Mouse (Mus musculus) ES-E14 (cell line): ENCODE results near the gene B230217C12Rik. TPM values are rescaled to one million over a fixed set of nuclear protein-coding genes. Genes with fewer than 3 reads are reported as not detected.
"Not testable (repeated sequence)": the region's sequence is repeated elsewhere in the genome, so short reads cannot be mapped to it uniquely, and the experiment has no call there.

Experiments used
- DNase-seq: peaks from one replicate; pipeline ENCODE4 v3.0.0-alpha.2; 2013; ENCODE audit warnings: low read depth, low spot score
- H3K27ac ChIP-seq: 2 replicates; pipeline ENCODE4 v1.5.1; 2012; ENCODE audit warnings: low read depth, mild to moderate bottlenecking, low read length, moderate library complexity, mixed read lengths; ENCODE audit not compliant: poor library complexity, insufficient read depth, severe bottlenecking
- H3K36me3 ChIP-seq: 2 replicates; pipeline ENCODE4 v1.6.1; 2012; ENCODE audit warnings: mild to moderate bottlenecking, low read length, moderate library complexity, mixed read lengths; ENCODE audit not compliant: control insufficient read depth, poor library complexity, insufficient read depth, severe bottlenecking
- H3K4me1 ChIP-seq, 2 experiments: fragments of 150-350 bp in 1 of 2; sonication (generic) in 1 of 2; 2 replicates each; pipeline ENCODE4 v1.6.1; 2012; ENCODE audit warnings: low read length in 2 of 2, mild to moderate bottlenecking in 1 of 2, mixed read lengths in 1 of 2; ENCODE audit not compliant: control insufficient read depth in 2 of 2, insufficient read depth in 2 of 2, poor library complexity in 1 of 2
- H3K4me3 ChIP-seq, 2 experiments: fragments of 150-350 bp in 1 of 2; sonication (generic) in 1 of 2; 2 replicates each; pipeline ENCODE4 v1.5.1; 2012; ENCODE audit warnings: low read length in 2 of 2, low read depth in 1 of 2, mild to moderate bottlenecking in 1 of 2, mixed read lengths in 1 of 2; ENCODE audit not compliant: insufficient read depth in 1 of 2, poor library complexity in 1 of 2, severe bottlenecking in 1 of 2
- H3K9ac ChIP-seq: 2 replicates; pipeline ENCODE4 v1.6.1; 2012; ENCODE audit warnings: low read depth, mild to moderate bottlenecking, low read length, mixed read lengths; ENCODE audit not compliant: poor library complexity, insufficient read depth, severe bottlenecking
- H3K9me3 ChIP-seq: fragments of 150-350 bp; sonication (generic); 2 replicates; pipeline ENCODE4 v1.6.1; 2012; ENCODE audit warnings: low read depth, mild to moderate bottlenecking, low read length; ENCODE audit not compliant: control insufficient read depth, insufficient read depth
- CHD2 ChIP-seq: IDR thresholded peaks from 2 replicates; pipeline ENCODE4 v1.6.1; 2014; ENCODE audit warnings: mild to moderate bottlenecking, low read depth, low read length, inconsistent platforms
- HCFC1 ChIP-seq: IDR thresholded peaks from 2 replicates; pipeline ENCODE4 v1.6.1; 2012; ENCODE audit warnings: low read length, inconsistent platforms, borderline replicate concordance; ENCODE audit not compliant: insufficient read depth
- MAFK ChIP-seq: IDR thresholded peaks from 2 replicates; pipeline ENCODE4 v1.6.1; 2014; ENCODE audit warnings: mild to moderate bottlenecking, low read depth, low read length, inconsistent platforms; ENCODE audit not compliant: insufficient read depth
- ZC3H11A ChIP-seq: IDR thresholded peaks from 2 replicates; pipeline ENCODE4 v1.6.1; 2012; ENCODE audit warnings: low read depth, mild to moderate bottlenecking, inconsistent platforms, low read length, borderline replicate concordance
- ZNF384 ChIP-seq: IDR thresholded peaks from 2 replicates; pipeline ENCODE4 v1.6.1; 2012; ENCODE audit warnings: low read depth, low read length, inconsistent platforms
- in situ Hi-C, 2 experiments: fragments of 600-800 bp; cut with MboI; formaldehyde crosslinking; loops; one replicate each; pipeline ENCODE4 v1.15.1; 2025; ENCODE audit warnings: low sequenced_read_pairs in 2 of 2, inconsistent platforms in 1 of 2; ENCODE audit not compliant: unreplicated experiment in 2 of 2
- total RNA-seq: library from RNA; depleted of rRNA; stranded (reverse); fragments of 300-350 nt; gene quantifications from 2 replicates; pipeline ENCODE4 v1.2.3, GENCODE M21; 2012

Gene B230217C12Rik
- total RNA-seq, 1 experiment, result 4.1 TPM

DNA sequence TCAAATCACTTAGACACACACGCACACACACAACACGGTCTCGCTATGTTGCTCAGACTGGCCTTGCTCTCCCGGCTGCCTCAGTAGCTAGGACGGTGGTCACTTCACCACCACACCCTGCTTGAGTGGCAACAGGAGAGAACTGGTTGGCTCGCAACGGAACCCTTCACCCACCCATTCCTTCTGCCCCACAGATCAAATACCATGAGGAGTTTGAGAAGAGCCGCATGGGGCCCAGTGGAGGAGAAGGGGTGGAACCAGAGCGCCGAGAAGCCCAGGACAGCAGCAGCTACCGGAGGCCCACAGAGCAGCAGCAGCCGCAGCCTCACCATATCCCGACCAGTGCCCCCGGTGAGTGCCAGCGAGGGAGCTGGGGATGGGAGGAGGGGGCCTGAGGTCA is 7.2 kb upstream of the B230217C12Rik start:
- Histone ChIP-seq H3K27ac (no peak overlapping the region), H3K36me3 (peaks cover 57% of the 10 kb centered on the region), H3K4me1 (peaks cover 2 to 30% of the 10 kb centered on the region in 2 experiments; a peak in 2 of 4 replicates), H3K9me3 (no peaks in the 10 kb centered on the region), H3K4me3 (no peak overlapping the region), H3K9ac (no peak overlapping the region)
- TF ChIP-seq HCFC1, result no peak
- no peak for TF ChIP-seq CHD2
- no peak for TF ChIP-seq ZNF384
- no peak for TF ChIP-seq ZC3H11A
- TF ChIP-seq MAFK, result no peak
- no peak for DNase-seq
- in situ Hi-C loops, result no loop called here

DNA sequence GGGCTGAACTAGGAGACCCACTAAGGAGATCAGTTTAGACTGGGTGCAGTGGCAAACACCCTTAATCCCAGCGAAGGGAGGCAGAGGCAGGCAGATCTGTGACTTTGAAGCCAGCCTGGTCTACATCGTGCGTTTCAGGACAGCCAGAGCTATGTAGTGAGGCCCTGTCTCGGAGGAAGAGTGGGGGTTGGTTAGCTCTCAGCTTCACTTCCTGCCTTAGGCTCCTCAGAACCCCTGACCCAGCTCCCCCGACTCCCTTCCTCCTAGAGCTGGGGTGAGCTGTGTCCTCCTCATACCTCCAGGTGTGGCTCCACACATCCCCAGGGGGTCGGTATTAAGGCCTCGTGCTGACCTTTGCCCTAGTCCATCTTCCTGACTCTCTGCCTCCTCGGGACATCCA is 4.0 kb upstream of the B230217C12Rik start:
- peaks cover 0 to 25% of the 10 kb centered on the region in 2 experiments; a peak in 2 of 4 replicates for H3K4me1 ChIP-seq
- in situ Hi-C loops, result no loop called here
- DNase-seq, result no peak
- TF ChIP-seq ZC3H11A, result no peak
- TF ChIP-seq CHD2, result no peak
- no peak for TF ChIP-seq HCFC1
- no peak for TF ChIP-seq ZNF384
- no peak for TF ChIP-seq MAFK
- no peak overlapping the region for H3K9ac ChIP-seq
- no peak overlapping the region for H3K4me3 ChIP-seq
- H3K27ac ChIP-seq, result no peak overlapping the region
- H3K9me3 ChIP-seq, result no peaks in the 10 kb centered on the region
- H3K36me3 ChIP-seq, result peaks cover 48% of the 10 kb centered on the region

DNA sequence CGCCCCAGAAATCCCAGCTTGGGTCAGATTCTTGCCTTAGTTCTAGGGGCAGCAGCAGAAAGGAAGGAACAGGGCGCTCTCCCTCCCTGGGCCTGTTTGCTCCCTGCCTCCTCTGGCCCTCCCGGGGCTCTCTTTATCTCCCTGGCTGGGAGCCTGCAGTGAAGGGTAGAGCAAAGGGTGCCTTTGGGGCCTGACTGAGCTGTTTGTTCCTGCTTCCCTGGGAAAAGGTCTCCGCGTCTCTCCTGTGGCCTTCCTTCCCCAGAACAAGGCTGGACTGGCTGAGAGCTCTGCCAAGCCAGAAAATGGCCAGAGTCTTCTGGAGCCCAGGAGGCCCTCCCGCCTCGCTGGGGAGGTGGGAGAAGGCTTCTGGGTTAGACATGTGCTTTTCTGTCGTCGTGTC is 3.5 kb upstream of the B230217C12Rik start:
- DNase-seq, H3K9me3 ChIP-seq, H3K9ac ChIP-seq, H3K4me3 ChIP-seq, H3K27ac ChIP-seq, in situ Hi-C loops: not testable (repeated sequence)
- H3K36me3 ChIP-seq, result peaks cover 43% of the 10 kb centered on the region
- H3K4me1 ChIP-seq, result peaks cover 0 to 26% of the 10 kb centered on the region in 2 experiments; a peak in 2 of 4 replicates

DNA sequence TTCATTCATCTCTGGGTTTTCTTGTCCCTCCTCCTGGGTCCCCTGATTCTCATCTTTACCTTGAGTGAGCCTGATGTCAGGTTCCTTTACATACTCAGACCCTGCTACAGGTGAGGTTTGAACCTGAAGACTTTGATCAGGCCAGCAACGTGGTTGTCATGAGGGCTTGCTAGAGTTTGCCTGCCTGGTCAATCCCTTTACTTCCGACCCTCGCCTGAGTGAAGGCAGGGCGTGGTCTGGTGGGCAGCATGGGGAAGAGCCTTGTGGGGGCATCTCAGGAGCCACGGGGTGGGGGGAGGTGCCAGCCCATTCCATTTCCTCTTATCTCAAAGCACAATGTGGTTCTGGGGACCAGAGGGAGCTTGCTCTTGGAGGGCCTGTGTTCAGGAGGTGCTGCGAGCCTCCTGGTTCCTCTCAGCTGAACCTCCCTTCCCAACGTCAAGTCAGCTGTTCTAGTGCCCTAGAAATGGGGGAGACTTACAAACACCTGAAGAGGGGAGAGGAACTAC is 2.9 kb upstream of the B230217C12Rik start:
- Histone ChIP-seq H3K9me3 (no peaks in the 10 kb centered on the region), H3K4me3 (no peak overlapping the region), H3K27ac (no peak overlapping the region), H3K4me1 (peaks cover 0 to 25% of the 10 kb centered on the region in 2 experiments; a peak in 2 of 4 replicates), H3K36me3 (peaks cover 43% of the 10 kb centered on the region), H3K9ac (no peak overlapping the region)
- TF ChIP-seq MAFK (no peak), CHD2 (no peak), ZNF384 (no peak), HCFC1 (no peak), ZC3H11A (no peak)
- no peak for DNase-seq
- in situ Hi-C loops, result no loop called here

DNA sequence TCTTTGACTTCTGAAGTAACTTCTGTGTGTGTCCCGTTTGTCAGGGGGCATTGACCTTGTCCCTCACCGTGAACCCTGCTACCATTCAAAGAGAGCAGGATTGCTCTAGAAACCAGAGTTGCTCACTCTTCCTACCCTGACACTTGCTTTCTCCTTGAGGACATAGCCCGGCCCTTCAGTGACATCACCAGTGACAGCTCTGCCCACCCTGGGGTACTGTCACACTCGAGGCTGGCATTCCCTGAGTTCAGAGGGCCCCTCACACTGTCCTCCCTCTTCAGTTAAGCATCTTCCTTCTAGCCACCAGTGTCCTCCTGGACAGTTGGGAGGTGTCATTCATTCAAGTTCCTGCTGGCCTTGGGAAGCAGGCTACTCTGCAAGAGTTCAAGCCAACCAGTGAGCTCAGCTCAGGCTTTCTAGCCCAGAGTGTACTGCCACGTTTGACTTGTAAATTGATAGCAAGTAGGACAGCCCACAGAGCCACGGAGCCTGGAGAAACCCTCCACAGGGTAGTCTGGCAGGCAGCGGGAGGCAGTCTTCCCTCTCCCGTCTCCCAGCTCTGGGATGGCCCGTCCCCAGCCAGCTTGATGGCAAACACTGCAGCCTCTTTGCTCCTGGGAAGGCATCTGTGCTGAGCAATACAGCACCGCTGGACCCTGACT is 1.7 kb upstream of the B230217C12Rik start:
- Histone ChIP-seq H3K36me3 (peaks cover 37% of the 10 kb centered on the region), H3K4me3 (no peak overlapping the region), H3K4me1 (peaks cover 0 to 20% of the 10 kb centered on the region in 2 experiments; a peak in 2 of 4 replicates), H3K9ac (peak overlapping the region; percentile 28; the same call in 1 of the 2 replicates), H3K9me3 (no peaks in the 10 kb centered on the region), H3K27ac (no peak overlapping the region)
- DNase-seq, result no peak
- in situ Hi-C loops, result no loop called here
- no peak for TF ChIP-seq ZC3H11A
- TF ChIP-seq ZNF384, result no peak
- TF ChIP-seq MAFK, result no peak
- TF ChIP-seq HCFC1, result no peak
